Mouse (Mus musculus) heart, embryonic 15.5 days (tissue): ENCODE measurements around the gene Sesn2. TPM values are rescaled to one million over a fixed set of nuclear protein-coding genes. Genes with fewer than 3 reads are reported as not detected.
"Not testable (repeated sequence)": the region's sequence is repeated elsewhere in the genome, so short reads cannot be mapped to it uniquely, and the experiment has no call there.

Experiments
- ATAC-seq: fragments of 200-750 bp; cut with Nextera tagmentation; replicated peaks from 2 replicates; pipeline ENCODE4 v1.8.0; 2017; ENCODE audit warnings: low read depth, moderate TSS enrichment; ENCODE audit not compliant: insufficient number of reproducible peaks, insufficient read depth, low FRiP score
- H3K27ac ChIP-seq: fragments of 300-500 bp; sonication (generic); 2 replicates; pipeline ENCODE4 v1.5.1; 2015; ENCODE audit warnings: mild to moderate bottlenecking, inconsistent platforms
- H3K27me3 ChIP-seq: fragments of 300-500 bp; sonication (generic); 2 replicates; pipeline ENCODE4 v1.6.1; 2015; ENCODE audit warnings: inconsistent platforms
- H3K36me3 ChIP-seq: fragments of 300-500 bp; sonication (generic); 2 replicates; pipeline ENCODE4 v1.6.1; 2015; ENCODE audit warnings: mild to moderate bottlenecking, inconsistent platforms
- H3K4me1 ChIP-seq: fragments of 300-500 bp; sonication (generic); replicated peaks from 2 replicates; pipeline ENCODE4 v1.6.1; 2015; ENCODE audit warnings: inconsistent platforms
- H3K4me2 ChIP-seq: fragments of 300-500 bp; sonication (generic); 2 replicates; pipeline ENCODE4 v1.6.1; 2015; ENCODE audit warnings: inconsistent platforms, mild to moderate bottlenecking, moderate library complexity
- H3K4me3 ChIP-seq: fragments of 300-500 bp; sonication (generic); 2 replicates; pipeline ENCODE4 v1.5.1; 2015; ENCODE audit warnings: mild to moderate bottlenecking, inconsistent platforms
- H3K9ac ChIP-seq: fragments of 300-500 bp; sonication (generic); 2 replicates; pipeline ENCODE4 v1.6.1; 2015; ENCODE audit warnings: mild to moderate bottlenecking, inconsistent platforms
- H3K9me3 ChIP-seq: fragments of 300-500 bp; sonication (generic); replicated peaks from 2 replicates; pipeline ENCODE4 v1.6.1; 2016; ENCODE audit warnings: inconsistent platforms
- WGBS: fragments of 180-500 bp; shearing (Covaris S2); methylation state at CpG from one replicate; pipeline ENCODE4 v1.1.7; 2015; ENCODE audit warnings: mixed read lengths; 5-methylcytosine and 5-hydroxymethylcytosine counted together
- polyA plus RNA-seq: library from polyadenylated mRNA; unstranded; fragments of >200 nt; fragmentation: Nextera tagmentation; extraction: Ambion mirVana; gene quantifications from 2 replicates; pipeline ENCODE4 v1.2.1, GENCODE M21; 2015

Sesn2 gene
- 5.1 and 7.6 TPM in 2 replicates for polyA plus RNA-seq

GRCm38 (mm10) chr4:132510352-132510798, at the start of gene Sesn2:
Gene Sesn2, minus strand, starts transcription at chr4:132510501.
- Histone ChIP-seq H3K36me3 (no peaks in the 10 kb centered on the region), H3K27me3 (no peaks in the 10 kb centered on the region), H3K9ac (peak within 1 kb of the TSS; percentile 77), H3K4me2 (peak within 1 kb of the TSS; percentile 89), H3K4me3 (peak within 1 kb of the TSS; percentile 75), H3K27ac (peak within 1 kb of the TSS; percentile 81), H3K4me1 (peaks cover 31% of the 10 kb centered on the region), H3K9me3 (no peaks in the 10 kb centered on the region)
- ATAC-seq: peak; percentile 93
- under 1% methylated on average over 32 of the region's 32 CpGs for WGBS

GRCm38 (mm10) chr4:132555550-132555949, 45.2 kb upstream of the Sesn2 start:
- not testable (repeated sequence) for ATAC-seq, H3K9ac ChIP-seq, H3K4me2 ChIP-seq, H3K9me3 ChIP-seq, H3K27me3 ChIP-seq, H3K4me3 ChIP-seq
- H3K27ac ChIP-seq: 0 out of 2 replicates have a peak overlapping the region, but pooled peaks have one; percentile 43
- 94% methylated on average over 7 of the region's 7 CpGs for WGBS
- peaks cover 13% of the 10 kb centered on the region for H3K4me1 ChIP-seq
- H3K36me3 ChIP-seq: peaks cover 20% of the 10 kb centered on the region

DNA sequence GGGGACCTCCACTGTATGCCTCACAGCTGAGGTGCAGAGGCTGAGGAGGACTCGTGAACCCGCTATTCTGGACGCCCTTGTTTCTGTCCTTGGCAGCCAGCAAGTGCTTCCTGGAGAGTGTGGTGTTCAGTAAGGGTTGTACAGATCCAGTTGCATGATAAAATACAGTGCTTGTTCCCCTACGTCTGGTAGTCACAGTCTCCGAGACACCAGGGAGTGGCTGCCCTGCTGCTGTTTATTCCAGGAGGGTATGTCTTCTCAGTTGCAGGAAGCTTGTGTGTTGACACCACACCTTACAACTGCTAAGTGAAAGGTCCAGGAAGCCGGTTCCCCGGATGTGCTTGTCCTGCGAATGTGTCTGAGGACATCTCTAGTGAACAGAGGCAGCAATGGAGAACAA, 44.4 kb upstream of the Sesn2 start:
- H3K36me3 ChIP-seq: peaks cover 29% of the 10 kb centered on the region
- no peaks in the 10 kb centered on the region for H3K27me3 ChIP-seq
- H3K9ac ChIP-seq: no peak overlapping the region
- WGBS: 49% methylated on average over 8 of the region's 8 CpGs
- peak; percentile 2; the same call in 1 of the 2 replicates for ATAC-seq
- no peak overlapping the region for H3K4me3 ChIP-seq
- peak overlapping the region; percentile 43 for H3K27ac ChIP-seq
- H3K4me2 ChIP-seq: no peak overlapping the region
- peaks cover 13% of the 10 kb centered on the region for H3K4me1 ChIP-seq
- H3K9me3 ChIP-seq: no peaks in the 10 kb centered on the region

GRCm38 (mm10) chr4:132554221-132554620, 43.9 kb upstream of the Sesn2 start:
- no peak for ATAC-seq
- Histone ChIP-seq H3K4me1 (peaks cover 13% of the 10 kb centered on the region), H3K27ac (no peak overlapping the region; the same call in 1 of the 2 replicates), H3K27me3 (no peaks in the 10 kb centered on the region), H3K4me3 (no peak overlapping the region), H3K36me3 (peaks cover 33% of the 10 kb centered on the region), H3K9me3 (no peaks in the 10 kb centered on the region), H3K9ac (no peak overlapping the region), H3K4me2 (no peak overlapping the region)
- WGBS: 63% methylated on average over 5 of the region's 5 CpGs

- Histone ChIP-seq H3K27ac (no peak overlapping the region), H3K4me1 (no peaks in the 10 kb centered on the region), H3K9ac (no peak overlapping the region), H3K4me3 (no peak overlapping the region), H3K27me3 (no peaks in the 10 kb centered on the region), H3K9me3 (no peaks in the 10 kb centered on the region), H3K4me2 (no peak overlapping the region), H3K36me3 (peaks cover 89% of the 10 kb centered on the region)
- ATAC-seq: no peak
- 26% methylated on average over 8 of the region's 8 CpGs for WGBS
Observed at GRCm38 (mm10) chr4:132545851-132546250, 35.5 kb upstream of the Sesn2 start.

DNA sequence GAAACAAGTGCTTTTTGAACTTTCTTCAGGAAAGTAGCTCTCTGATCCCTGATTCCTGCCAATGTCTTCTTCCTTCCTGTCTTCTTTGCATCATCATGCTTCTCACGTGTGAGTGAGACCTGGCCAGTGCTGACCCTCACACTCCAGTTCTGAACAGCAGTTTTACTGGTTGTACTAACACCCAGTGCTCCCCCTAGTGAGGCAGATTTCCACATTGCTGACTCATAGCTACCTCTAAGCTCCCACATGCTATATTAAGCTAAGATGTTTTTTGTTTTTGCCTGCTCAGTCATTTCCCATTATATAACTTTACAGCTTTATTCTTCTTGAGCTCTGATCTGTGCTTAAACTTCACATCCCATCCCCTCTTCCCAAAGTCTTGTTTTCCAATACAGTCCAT, 32.4 kb upstream of the Sesn2 start:
- Histone ChIP-seq H3K27me3 (no peaks in the 10 kb centered on the region), H3K27ac (no peak overlapping the region), H3K36me3 (peaks cover 79% of the 10 kb centered on the region), H3K9me3 (no peaks in the 10 kb centered on the region), H3K4me3 (no peak overlapping the region), H3K4me1 (no peaks in the 10 kb centered on the region), H3K4me2 (no peak overlapping the region), H3K9ac (no peak overlapping the region)
- 43% methylated on average over 1 of the region's 1 CpGs for WGBS
- no peak for ATAC-seq

DNA sequence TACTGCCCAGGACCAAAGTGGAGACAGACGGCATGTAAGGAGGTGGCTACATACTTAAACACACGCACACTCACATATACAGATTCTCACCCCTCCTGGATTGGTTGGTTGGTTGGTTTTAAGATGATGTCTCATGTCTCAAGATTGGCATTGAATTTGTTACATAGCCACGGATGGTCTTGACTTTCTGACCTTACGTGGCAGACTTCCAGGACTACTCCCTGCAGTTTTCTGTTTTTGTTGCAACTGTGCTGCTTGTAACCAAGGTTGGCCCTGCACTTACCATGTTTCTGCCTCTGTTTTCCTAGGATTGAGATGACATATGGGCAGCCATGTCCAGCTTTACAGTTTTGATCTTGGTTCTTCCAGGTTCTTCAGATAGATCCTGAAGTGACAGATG, 31.1 kb upstream of the Sesn2 start:
- no peak overlapping the region for H3K27ac ChIP-seq
- H3K4me3 ChIP-seq: no peak overlapping the region
- no peak overlapping the region for H3K9ac ChIP-seq
- no peaks in the 10 kb centered on the region for H3K9me3 ChIP-seq
- H3K36me3 ChIP-seq: peaks cover 65% of the 10 kb centered on the region
- H3K27me3 ChIP-seq: no peaks in the 10 kb centered on the region
- H3K4me2 ChIP-seq: no peak overlapping the region
- 79% methylated on average over 4 of the region's 4 CpGs for WGBS
- H3K4me1 ChIP-seq: peaks cover 11% of the 10 kb centered on the region
- ATAC-seq: no peak

DNA sequence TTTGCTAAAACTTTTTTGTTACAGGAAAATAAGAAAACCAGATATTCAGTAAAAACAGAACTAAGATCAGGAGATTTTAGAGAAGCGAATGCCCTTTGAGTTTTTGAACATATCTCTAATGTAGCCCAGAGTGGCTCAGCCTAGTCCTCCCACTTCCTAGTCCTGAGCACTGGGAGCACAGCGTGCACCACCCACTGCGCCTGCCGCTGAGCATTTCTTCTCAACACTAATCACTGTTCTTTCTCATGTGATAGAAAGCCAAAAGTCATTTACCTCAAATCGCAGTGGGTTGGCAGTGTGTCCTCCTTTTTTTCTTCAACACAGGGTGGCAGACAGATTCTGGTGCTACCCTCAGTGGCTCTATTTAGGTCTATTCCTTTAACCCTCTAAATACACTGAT, 29.2 kb upstream of the Sesn2 start:
- Histone ChIP-seq H3K9ac (no peak overlapping the region), H3K27ac (no peak overlapping the region), H3K36me3 (peaks cover 52% of the 10 kb centered on the region), H3K4me1 (peaks cover 18% of the 10 kb centered on the region), H3K4me2 (no peak overlapping the region), H3K27me3 (no peaks in the 10 kb centered on the region), H3K9me3 (no peaks in the 10 kb centered on the region), H3K4me3 (no peak overlapping the region)
- 91% methylated on average over 5 of the region's 5 CpGs for WGBS
- no peak for ATAC-seq

GRCm38 (mm10) chr4:132535406-132536121, 25.3 kb upstream of the Sesn2 start, which contains the start of gene Dnajc8:
Gene Dnajc8, plus strand, starts transcription at chr4:132535550.
- peak; percentile 78 for ATAC-seq
- no peaks in the 10 kb centered on the region for H3K9me3 ChIP-seq
- H3K27ac ChIP-seq: peak within 1 kb of the TSS; percentile 53

GRCm38 (mm10) chr4:132532981-132533916, 22.9 kb upstream of the Sesn2 start, which contains the start of gene Atpif1:
Gene Atpif1, minus strand, starts transcription at chr4:132533659.
- H3K4me3 ChIP-seq: peak within 1 kb of the TSS; percentile 76
- ATAC-seq: peak; percentile 78
- H3K27ac ChIP-seq: peak within 1 kb of the TSS; percentile 94
- no peaks in the 10 kb centered on the region for H3K27me3 ChIP-seq
- H3K4me1 ChIP-seq: peaks cover 36% of the 10 kb centered on the region
- WGBS: under 1% methylated on average over 63 of the region's 63 CpGs
- peaks cover 20% of the 10 kb centered on the region for H3K36me3 ChIP-seq
- H3K9ac ChIP-seq: peak within 1 kb of the TSS; percentile 83
- no peaks in the 10 kb centered on the region for H3K9me3 ChIP-seq
- H3K4me2 ChIP-seq: peak within 1 kb of the TSS; percentile 69

More at GRCm38 (mm10) chr4:132535406-132536121, 25.3 kb upstream of the Sesn2 start, which contains the start of gene Dnajc8:
- under 1% methylated on average over 60 of the region's 60 CpGs for WGBS
- Histone ChIP-seq H3K4me3 (peak within 1 kb of the TSS; percentile 87), H3K4me2 (peak within 1 kb of the TSS; percentile 80), H3K9ac (peak within 1 kb of the TSS; percentile 88), H3K36me3 (peaks cover 23% of the 10 kb centered on the region), H3K27me3 (no peaks in the 10 kb centered on the region), H3K4me1 (peaks cover 36% of the 10 kb centered on the region)

DNA sequence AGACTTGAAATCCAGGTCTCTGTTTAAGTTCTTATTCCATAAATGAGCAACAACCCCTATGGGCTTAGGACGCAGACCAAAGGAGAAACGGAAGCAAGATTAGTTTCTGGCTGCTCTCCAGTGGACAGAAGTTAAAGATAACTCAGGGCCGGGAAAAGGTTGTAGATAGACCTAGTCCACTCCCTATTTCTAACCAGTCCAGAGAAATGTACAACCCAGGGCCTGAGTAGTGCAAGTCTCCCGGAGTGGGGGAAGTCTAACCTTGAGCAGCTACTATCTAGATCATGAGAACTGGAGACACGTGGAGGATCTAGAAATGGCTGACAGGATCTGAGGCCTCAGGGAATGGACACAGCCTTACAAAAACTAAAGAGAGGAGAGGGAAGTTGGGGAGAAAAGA, 22.2 kb upstream of the Sesn2 start:
- Histone ChIP-seq H3K9me3 (no peaks in the 10 kb centered on the region), H3K9ac (peak overlapping the region; percentile 83), H3K27ac (peak overlapping the region; percentile 94), H3K4me1 (peaks cover 36% of the 10 kb centered on the region), H3K36me3 (peaks cover 19% of the 10 kb centered on the region), H3K4me3 (peak overlapping the region; percentile 76), H3K4me2 (peak overlapping the region; percentile 69), H3K27me3 (no peaks in the 10 kb centered on the region)
- peak; percentile 44 for ATAC-seq
- WGBS: under 1% methylated on average over 5 of the region's 5 CpGs
